Mouse (Mus musculus): Measurements from ENCODE around the gene Slc9a5. TPM values are rescaled to one million over a fixed set of nuclear protein-coding genes. Genes with fewer than 3 reads are reported as not detected.

Gene Slc9a5
- total and polyA plus RNA-seq, 3 experiments, result 0.36 to 1.7 (median 0.37) TPM

GRCm38 (mm10) chr8:105305211-105306145 is 43.2 kb upstream of the Slc9a5 start, which contains the start of gene Elmo3:
TSS of gene Elmo3 (plus strand) at chr8:105305601.
- Histone ChIP-seq H3K36me3 (ENCODE audit: control insufficient read depth, insufficient read depth, low read length) (no peaks in the 10 kb centered on the region), H3K9ac (ENCODE audit: low read depth, low read length) (peak within 1 kb of the TSS; percentile 61), H3K27ac (0 out of 2 replicates have a peak within 1 kb of the TSS, but pooled peaks have one; percentile 1), H3K4me1 (ENCODE audit: control insufficient read depth, insufficient read depth, low read length) (peaks cover 2% of the 10 kb centered on the region), H3K4me3 (peak within 1 kb of the TSS; percentile 15; the same call in 1 of the 2 replicates), H3K79me2 (replicated peaks; ENCODE audit: control insufficient read depth, insufficient read depth, low read length) (no peaks in the 10 kb centered on the region), H3K27me3 (ENCODE audit: control insufficient read depth, insufficient read depth, low read length) (no peaks in the 10 kb centered on the region)
- WGBS, result 9% methylated on average over 29 of the region's 30 CpGs
- intact Hi-C loops (cut with DNase I), result no loop called here
- no peak for TF ChIP-seq POLR2A (IDR thresholded peaks at IDR 0.05; ENCODE audit: insufficient read depth, low read depth, low read length)
- no peak for TF ChIP-seq CTCF (IDR thresholded peaks at IDR 0.05)
- no peak for TF ChIP-seq EP300 (IDR thresholded peaks at IDR 0.05; ENCODE audit: insufficient read depth, low read depth, low read length)
- DNase-seq, result peak; percentile 42 to 46

DNA sequence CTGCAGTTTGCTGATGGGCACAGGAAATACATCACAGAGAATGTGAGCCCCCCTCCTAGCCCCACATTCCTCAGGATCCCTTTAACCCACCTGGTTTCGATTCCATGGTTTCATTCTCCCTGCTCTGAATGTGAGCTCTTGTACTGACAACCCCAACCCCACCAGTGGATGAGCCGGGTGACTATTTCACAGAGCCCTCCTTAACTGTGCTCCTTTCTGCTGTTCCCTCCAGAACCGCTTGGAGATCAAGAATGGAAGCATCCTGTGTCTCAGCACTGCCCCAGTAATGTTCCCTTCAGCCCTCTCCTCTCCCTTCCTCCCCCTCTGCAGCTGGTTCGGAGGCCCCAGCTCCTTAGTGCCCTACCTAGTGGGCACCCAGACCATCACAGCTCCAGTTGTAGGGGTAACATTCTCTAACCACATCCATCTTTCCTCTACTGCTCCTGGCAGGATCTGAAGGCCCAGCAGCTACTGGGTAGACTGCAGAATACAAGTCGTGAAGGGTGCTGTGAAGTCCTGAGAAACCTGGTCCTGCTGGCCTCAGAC is 42.4 kb upstream of the Slc9a5 start:
- no peaks in the 10 kb centered on the region for H3K36me3 ChIP-seq (ENCODE audit: control insufficient read depth, insufficient read depth, low read length)
- WGBS, result 35% methylated on average over 5 of the region's 5 CpGs
- no peak for TF ChIP-seq CTCF (IDR thresholded peaks at IDR 0.05)
- TF ChIP-seq EP300 (IDR thresholded peaks at IDR 0.05; ENCODE audit: insufficient read depth, low read depth, low read length), result no peak
- no peak for TF ChIP-seq POLR2A (IDR thresholded peaks at IDR 0.05; ENCODE audit: insufficient read depth, low read depth, low read length)
- H3K27me3 ChIP-seq (ENCODE audit: control insufficient read depth, insufficient read depth, low read length), result no peaks in the 10 kb centered on the region
- no peak overlapping the region for H3K27ac ChIP-seq
- intact Hi-C loops (cut with DNase I), result no loop called here
- peak overlapping the region; percentile 15; the same call in 1 of the 2 replicates for H3K4me3 ChIP-seq
- no peak overlapping the region for H3K9ac ChIP-seq (ENCODE audit: low read depth, low read length)
- DNase-seq, result peak in 1 of 2 experiments; percentile 17
- no peaks in the 10 kb centered on the region for H3K79me2 ChIP-seq (replicated peaks; ENCODE audit: control insufficient read depth, insufficient read depth, low read length)
- peaks cover 2% of the 10 kb centered on the region for H3K4me1 ChIP-seq (ENCODE audit: control insufficient read depth, insufficient read depth, low read length)

GRCm38 (mm10) chr8:105307670-105308069 is 41.0 kb upstream of the Slc9a5 start:
- 94% methylated on average over 13 of the region's 13 CpGs for WGBS
- no peaks in the 10 kb centered on the region for H3K36me3 ChIP-seq (ENCODE audit: control insufficient read depth, insufficient read depth, low read length)
- intact Hi-C loops (cut with DNase I), result no loop called here

DNA sequence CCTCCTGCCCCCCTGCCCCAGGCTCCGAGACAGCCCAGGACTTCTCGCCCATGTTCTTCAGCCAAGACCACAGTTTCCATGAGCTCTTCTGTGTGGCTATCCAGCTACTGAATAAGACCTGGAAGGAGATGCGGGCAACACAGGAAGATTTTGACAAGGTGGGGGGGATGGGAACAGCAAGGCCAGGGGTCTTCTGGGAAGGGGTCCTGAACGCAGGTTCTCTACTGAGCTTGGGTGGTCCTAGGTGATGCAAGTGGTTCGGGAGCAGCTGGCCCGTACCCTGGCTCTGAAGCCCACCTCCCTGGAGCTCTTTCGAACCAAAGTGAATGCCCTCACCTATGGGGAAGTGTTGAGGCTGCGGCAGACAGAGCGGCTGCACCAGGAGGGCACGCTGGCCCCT is 40.2 kb upstream of the Slc9a5 start:
- TF ChIP-seq EP300 (IDR thresholded peaks at IDR 0.05; ENCODE audit: insufficient read depth, low read depth, low read length) (no peak), CTCF (IDR thresholded peaks at IDR 0.05) (no peak), POLR2A (IDR thresholded peaks at IDR 0.05; ENCODE audit: insufficient read depth, low read depth, low read length) (no peak)
- Histone ChIP-seq H3K4me1 (ENCODE audit: control insufficient read depth, insufficient read depth, low read length) (peaks cover 2% of the 10 kb centered on the region), H3K27me3 (ENCODE audit: control insufficient read depth, insufficient read depth, low read length) (no peaks in the 10 kb centered on the region), H3K4me3 (no peak overlapping the region), H3K27ac (no peak overlapping the region), H3K79me2 (replicated peaks; ENCODE audit: control insufficient read depth, insufficient read depth, low read length) (no peaks in the 10 kb centered on the region), H3K36me3 (ENCODE audit: control insufficient read depth, insufficient read depth, low read length) (no peaks in the 10 kb centered on the region), H3K9ac (ENCODE audit: low read depth, low read length) (no peak overlapping the region)
- DNase-seq, result no peak
- 95% methylated on average over 10 of the region's 10 CpGs for WGBS
- intact Hi-C loops (cut with DNase I), result no loop called here

More at GRCm38 (mm10) chr8:105307670-105308069, 41.0 kb upstream of the Slc9a5 start:
- H3K4me3 ChIP-seq, result no peak overlapping the region
- H3K79me2 ChIP-seq (replicated peaks; ENCODE audit: control insufficient read depth, insufficient read depth, low read length), result no peaks in the 10 kb centered on the region
- no peaks in the 10 kb centered on the region for H3K27me3 ChIP-seq (ENCODE audit: control insufficient read depth, insufficient read depth, low read length)
- peak in 1 of 2 experiments; percentile 18 for DNase-seq
- H3K27ac ChIP-seq, result no peak overlapping the region
- no peak for TF ChIP-seq POLR2A (IDR thresholded peaks at IDR 0.05; ENCODE audit: insufficient read depth, low read depth, low read length)
- no peak for TF ChIP-seq CTCF (IDR thresholded peaks at IDR 0.05)
- TF ChIP-seq EP300 (IDR thresholded peaks at IDR 0.05; ENCODE audit: insufficient read depth, low read depth, low read length), result no peak
- H3K4me1 ChIP-seq (ENCODE audit: control insufficient read depth, insufficient read depth, low read length), result peaks cover 2% of the 10 kb centered on the region
- H3K9ac ChIP-seq (ENCODE audit: low read depth, low read length), result no peak overlapping the region

DNA sequence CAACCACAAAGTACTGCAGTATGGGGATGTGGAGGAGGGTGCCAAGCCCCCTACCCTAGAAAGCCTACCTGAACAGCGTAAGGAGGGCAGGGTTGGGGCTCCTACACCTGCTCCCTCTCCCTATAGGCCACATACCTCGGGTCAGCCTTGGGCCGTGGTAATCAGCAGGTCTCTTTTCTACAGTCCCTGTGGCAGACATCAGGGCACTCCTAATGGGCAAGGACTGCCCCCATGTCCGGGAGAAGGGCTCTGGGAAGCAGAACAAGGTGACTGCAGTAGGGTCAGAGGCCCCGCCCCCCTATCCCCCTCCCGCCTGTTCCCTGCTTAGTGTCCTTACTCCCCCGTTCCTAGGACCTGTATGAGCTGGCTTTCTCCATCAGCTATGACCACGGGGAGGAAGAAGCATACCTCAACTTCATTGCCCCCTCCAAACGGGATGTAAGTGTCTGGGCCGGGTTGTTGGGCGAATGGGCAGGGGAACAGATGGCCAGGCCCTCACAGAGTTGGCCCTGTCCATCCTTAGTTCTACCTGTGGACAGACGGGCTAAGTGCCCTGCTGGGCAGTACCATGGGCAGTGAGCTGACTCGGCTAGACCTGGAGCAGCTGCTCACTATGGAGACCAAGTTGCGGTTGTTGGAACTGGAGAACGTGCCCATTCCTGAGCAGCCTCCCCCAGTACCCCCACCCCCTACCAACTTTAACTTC is 39.3 kb upstream of the Slc9a5 start:
- Histone ChIP-seq H3K36me3 (ENCODE audit: control insufficient read depth, insufficient read depth, low read length) (no peaks in the 10 kb centered on the region), H3K79me2 (replicated peaks; ENCODE audit: control insufficient read depth, insufficient read depth, low read length) (no peaks in the 10 kb centered on the region), H3K4me3 (no peak overlapping the region), H3K9ac (ENCODE audit: low read depth, low read length) (no peak overlapping the region), H3K27me3 (ENCODE audit: control insufficient read depth, insufficient read depth, low read length) (no peaks in the 10 kb centered on the region), H3K4me1 (ENCODE audit: control insufficient read depth, insufficient read depth, low read length) (peaks cover 2% of the 10 kb centered on the region), H3K27ac (no peak overlapping the region)
- DNase-seq, result no peak
- 85% methylated on average over 15 of the region's 15 CpGs for WGBS
- TF ChIP-seq POLR2A (IDR thresholded peaks at IDR 0.05; ENCODE audit: insufficient read depth, low read depth, low read length) (no peak), EP300 (IDR thresholded peaks at IDR 0.05; ENCODE audit: insufficient read depth, low read depth, low read length) (no peak), CTCF (IDR thresholded peaks at IDR 0.05) (no peak)
- intact Hi-C loops (cut with DNase I), result no loop called here

Measured in heart, adult 2 months (tissue).